Mouse (Mus musculus): Measurements from ENCODE around the gene Sh3gl2. TPM values are rescaled to one million over a fixed set of nuclear protein-coding genes. Genes with fewer than 3 reads are reported as not detected.
A peak's percentile ranks its signal among the peaks of the same experiment; 100 is the strongest.

Sh3gl2 gene
- polyA plus RNA-seq, 1 experiment: 46.7 TPM

DNA sequence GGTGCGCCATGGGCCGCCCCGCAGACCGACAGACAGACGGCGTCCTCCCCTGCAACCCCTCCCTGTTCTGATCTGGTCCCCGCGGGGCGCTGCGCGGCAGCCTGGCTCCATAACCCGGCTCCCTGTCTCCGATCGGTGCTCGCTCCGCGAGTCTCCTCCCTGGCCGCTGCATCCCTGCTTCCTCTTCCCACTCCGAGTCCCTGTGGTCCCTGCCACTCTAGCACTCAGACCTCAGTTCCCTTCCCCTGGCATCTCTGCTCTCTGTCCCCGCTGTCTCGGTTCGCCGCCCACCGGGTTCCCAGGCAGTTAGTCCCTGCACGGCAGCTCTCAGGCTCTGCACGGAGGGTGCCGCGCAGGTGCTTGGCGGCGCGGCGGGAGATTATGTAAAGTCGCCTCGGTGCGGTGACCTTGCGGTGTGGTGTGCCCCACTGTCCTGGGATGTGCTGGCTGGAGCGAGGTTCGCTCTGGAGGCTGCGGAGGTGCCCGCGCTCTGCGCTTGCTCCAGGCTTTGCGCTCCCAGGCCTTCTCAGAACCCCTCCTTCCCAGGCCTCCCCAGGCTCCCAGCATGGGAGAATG, 798 bp downstream of the Sh3gl2 start:
- TF ChIP-seq CTCF (IDR thresholded peaks at IDR 0.05; ENCODE audit: borderline replicate concordance, extremely low read depth, insufficient read depth, insufficient read length) (no peak), POLR2A (IDR thresholded peaks at IDR 0.05; ENCODE audit: borderline replicate concordance, extremely low read depth, insufficient read depth, insufficient read length, poor library complexity, severe bottlenecking) (no peak)
- DNase-seq (ENCODE audit: low read depth): peak; percentile 73

DNA sequence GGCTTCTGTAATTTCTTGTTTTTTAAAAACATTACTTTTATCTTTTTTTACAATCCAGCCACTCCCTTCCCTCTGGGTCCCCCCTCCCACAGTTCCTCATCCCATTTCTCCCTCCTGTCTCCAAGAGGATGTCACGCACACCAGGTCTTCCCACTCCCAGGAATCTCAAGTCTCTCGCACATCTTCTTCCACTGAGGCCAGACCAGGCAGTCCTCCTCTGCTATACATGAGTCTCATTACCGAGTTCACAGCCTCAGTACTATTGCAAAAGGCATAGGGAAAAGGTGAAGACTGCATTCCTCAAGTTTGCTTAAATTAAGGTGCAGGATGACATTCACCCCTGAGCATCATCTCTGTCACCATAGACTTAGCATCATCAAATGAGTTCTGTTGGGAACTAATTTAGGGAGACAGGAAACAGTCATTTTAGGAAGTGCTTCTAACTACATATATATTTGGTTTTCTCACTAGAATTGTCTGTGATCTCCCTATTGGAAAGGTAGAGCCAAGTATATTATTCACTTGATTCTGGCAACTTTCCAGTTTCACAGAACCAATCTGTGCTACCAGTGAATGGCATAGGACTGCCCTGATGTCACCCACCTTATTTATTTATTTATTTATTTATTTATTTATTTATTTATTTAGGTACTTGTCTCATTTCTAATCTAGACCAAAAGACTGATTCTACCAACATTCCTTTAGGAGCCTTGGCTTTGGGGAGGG, 1.9 kb downstream of the Sh3gl2 start:
- no peak for DNase-seq (ENCODE audit: low read depth)
- TF ChIP-seq CTCF (IDR thresholded peaks at IDR 0.05; ENCODE audit: borderline replicate concordance, extremely low read depth, insufficient read depth, insufficient read length): no peak
- TF ChIP-seq POLR2A (IDR thresholded peaks at IDR 0.05; ENCODE audit: borderline replicate concordance, extremely low read depth, insufficient read depth, insufficient read length, poor library complexity, severe bottlenecking): no peak

DNA sequence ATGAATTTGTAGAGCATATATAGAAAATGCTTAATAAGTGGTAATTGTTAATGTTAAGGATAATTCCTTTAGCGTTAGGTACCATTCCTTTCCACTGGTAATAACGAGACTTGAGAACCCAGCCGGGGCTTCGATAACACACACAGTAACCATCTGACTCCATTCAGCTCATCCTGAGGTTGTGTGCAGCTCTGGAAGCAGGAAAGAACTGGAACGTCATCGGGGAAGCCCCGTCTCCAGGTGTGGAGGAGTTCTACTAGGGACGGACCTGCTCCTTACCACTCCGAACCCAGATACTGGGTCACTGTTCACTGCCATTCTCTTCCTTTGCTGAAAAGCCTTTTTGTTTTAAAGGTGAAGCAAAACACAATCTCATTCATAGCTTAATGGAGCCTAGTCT, 2.6 kb downstream of the Sh3gl2 start:
- no peak for TF ChIP-seq CTCF (IDR thresholded peaks at IDR 0.05; ENCODE audit: borderline replicate concordance, extremely low read depth, insufficient read depth, insufficient read length)
- TF ChIP-seq POLR2A (IDR thresholded peaks at IDR 0.05; ENCODE audit: borderline replicate concordance, extremely low read depth, insufficient read depth, insufficient read length, poor library complexity, severe bottlenecking): no peak
- DNase-seq (ENCODE audit: low read depth): no peak

DNA sequence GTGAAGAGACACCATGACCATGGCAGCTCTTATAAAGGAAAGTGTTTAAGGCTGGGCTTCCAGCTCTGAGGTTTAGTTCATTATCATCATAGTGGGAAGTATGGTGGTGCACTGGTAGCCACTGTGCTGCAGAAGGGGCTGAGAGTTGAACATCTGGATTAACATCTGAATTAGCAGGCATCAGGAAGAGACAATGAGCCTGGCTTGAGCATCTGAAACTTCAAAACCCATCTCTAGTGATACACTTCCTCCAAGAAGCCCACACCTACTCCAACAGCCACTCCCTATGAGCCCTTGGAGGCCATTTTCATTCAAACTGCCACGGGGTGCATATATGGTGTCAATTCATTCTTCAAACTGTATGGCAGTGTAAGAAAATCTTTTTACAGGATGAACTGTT, 3.6 kb downstream of the Sh3gl2 start:
- DNase-seq (ENCODE audit: low read depth): no peak
- no peak for TF ChIP-seq POLR2A (IDR thresholded peaks at IDR 0.05; ENCODE audit: borderline replicate concordance, extremely low read depth, insufficient read depth, insufficient read length, poor library complexity, severe bottlenecking)
- no peak for TF ChIP-seq CTCF (IDR thresholded peaks at IDR 0.05; ENCODE audit: borderline replicate concordance, extremely low read depth, insufficient read depth, insufficient read length)

DNA sequence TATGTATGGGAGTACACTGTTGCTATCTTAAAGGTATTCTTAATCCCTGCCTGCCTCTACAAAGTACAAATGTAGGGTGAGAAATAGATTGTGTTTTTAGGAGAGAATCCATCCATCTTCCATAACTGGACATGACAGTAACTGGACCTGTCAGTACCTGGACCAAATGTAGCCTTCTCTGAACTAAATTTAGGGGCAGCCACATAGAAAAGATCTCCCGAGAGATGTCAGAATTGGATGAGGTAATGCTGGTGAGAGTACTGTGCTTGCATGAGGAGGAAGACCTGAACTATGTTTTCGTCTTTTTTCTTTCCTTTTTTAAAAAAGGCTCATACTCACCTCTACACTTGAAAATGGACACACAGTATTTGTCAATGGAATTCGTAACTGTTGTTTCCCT, 6.0 kb downstream of the Sh3gl2 start:
- no peak for DNase-seq (ENCODE audit: low read depth)
- TF ChIP-seq CTCF (IDR thresholded peaks at IDR 0.05; ENCODE audit: borderline replicate concordance, extremely low read depth, insufficient read depth, insufficient read length) (no peak), POLR2A (IDR thresholded peaks at IDR 0.05; ENCODE audit: borderline replicate concordance, extremely low read depth, insufficient read depth, insufficient read length, poor library complexity, severe bottlenecking) (no peak)

DNA sequence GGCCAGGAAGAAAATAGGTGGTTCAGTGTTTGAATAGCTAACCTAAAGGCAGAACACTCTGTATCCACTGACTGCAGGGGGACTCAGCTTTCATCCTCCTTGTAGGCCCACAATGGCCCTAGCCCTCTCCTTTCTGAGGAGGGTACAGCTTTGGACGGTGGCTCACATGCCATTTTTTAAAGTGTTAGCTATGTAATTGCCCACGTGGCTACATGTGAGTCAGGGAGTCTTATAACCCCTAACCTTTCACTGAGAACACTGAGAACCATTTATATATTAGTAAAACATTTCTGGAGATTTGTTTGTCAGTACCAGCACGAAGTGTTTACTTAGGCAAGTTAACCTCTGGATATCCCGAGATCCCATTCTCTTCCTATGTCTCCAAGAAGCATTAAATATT, 12.1 kb downstream of the Sh3gl2 start:
- no peak for DNase-seq (ENCODE audit: low read depth)
- TF ChIP-seq POLR2A (IDR thresholded peaks at IDR 0.05; ENCODE audit: borderline replicate concordance, extremely low read depth, insufficient read depth, insufficient read length, poor library complexity, severe bottlenecking) (no peak), CTCF (IDR thresholded peaks at IDR 0.05; ENCODE audit: borderline replicate concordance, extremely low read depth, insufficient read depth, insufficient read length) (no peak)

DNA sequence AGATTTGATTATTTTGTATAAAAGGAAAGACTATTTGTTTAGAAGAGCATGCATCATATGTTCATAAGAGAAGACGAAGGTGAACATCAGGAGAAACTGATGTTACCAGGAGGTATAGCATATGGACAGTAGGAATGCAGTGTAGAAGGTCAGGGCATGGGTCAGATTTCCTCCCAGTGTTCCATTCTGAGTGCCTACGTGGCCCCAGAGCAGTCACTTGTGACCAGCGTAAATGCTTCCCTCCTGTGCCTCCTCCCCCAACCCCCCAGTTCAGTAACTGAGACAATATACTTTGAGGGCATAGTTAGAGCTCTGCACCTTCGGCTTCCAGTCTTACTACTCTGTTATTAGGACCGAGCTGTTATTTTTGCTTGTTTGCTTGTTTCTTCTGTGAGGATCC, 17.8 kb downstream of the Sh3gl2 start:
- no peak for DNase-seq (ENCODE audit: low read depth)
- TF ChIP-seq POLR2A (IDR thresholded peaks at IDR 0.05; ENCODE audit: borderline replicate concordance, extremely low read depth, insufficient read depth, insufficient read length, poor library complexity, severe bottlenecking) (no peak), CTCF (IDR thresholded peaks at IDR 0.05; ENCODE audit: borderline replicate concordance, extremely low read depth, insufficient read depth, insufficient read length) (no peak)

DNA sequence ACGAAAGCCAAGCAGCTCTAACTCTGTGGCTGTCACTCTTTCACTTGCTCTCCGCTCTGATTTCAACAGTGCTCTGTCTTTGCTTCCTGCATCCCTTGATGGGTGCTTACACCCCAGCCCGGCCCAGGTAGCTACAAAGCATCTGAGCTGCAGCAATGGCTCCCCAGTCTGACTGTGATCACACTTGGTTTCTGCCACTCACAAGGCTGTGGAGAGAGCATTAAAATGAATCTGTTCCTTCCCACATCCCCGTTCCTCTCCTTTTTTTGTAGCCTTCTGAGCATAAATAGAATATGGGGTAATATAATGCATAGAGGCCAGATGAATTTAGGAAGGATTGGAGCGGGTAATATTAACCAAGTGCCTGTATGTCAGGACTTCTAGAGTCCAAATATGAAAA, 21.8 kb downstream of the Sh3gl2 start:
- TF ChIP-seq POLR2A (IDR thresholded peaks at IDR 0.05; ENCODE audit: borderline replicate concordance, extremely low read depth, insufficient read depth, insufficient read length, poor library complexity, severe bottlenecking): no peak
- TF ChIP-seq CTCF (IDR thresholded peaks at IDR 0.05; ENCODE audit: borderline replicate concordance, extremely low read depth, insufficient read depth, insufficient read length): no peak
- DNase-seq (ENCODE audit: low read depth): no peak

DNA sequence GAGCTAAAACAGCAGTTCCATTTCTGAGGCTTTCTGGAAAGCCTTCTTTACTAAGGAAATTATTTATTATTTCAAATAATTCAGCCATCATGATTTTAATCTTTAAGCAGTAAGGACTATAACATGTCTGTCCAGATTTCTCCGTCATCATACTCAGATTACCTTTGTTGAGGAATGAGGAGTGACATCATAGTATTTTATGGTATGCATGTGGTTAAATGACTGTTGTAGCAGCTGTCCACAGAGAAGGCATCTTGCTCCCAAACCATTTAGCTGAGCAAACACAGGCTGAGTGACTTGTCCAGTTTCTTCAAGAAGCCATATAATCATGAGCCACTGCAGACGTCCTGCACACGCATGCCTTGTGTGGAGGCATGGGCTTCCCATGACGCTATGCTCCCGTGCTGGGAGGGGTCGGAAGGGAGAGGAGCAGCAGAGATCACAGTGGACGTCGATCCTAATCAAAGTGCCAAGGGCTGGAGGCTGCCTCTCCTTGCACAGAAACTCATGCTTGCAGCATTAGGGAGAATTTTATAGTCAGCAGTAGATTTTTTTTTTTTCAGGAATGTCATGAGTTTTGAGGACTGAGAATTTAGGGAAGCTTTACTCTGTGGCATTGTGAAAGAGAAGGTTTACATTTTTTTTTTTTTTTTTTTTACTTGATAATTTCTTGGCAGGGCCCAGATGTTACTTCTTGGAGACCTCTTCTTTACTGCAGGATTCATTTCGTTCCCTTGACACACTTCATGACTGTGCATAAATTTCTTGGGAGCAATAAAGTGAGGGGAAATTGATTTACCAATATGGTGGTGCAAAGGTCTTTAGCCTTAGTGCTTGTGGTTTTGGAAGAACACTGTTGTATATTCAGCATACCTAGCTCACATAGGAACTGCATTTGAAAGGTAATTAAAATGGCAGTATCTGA, 23.0 kb downstream of the Sh3gl2 start:
- no peak for DNase-seq (ENCODE audit: low read depth)
- TF ChIP-seq POLR2A (IDR thresholded peaks at IDR 0.05; ENCODE audit: borderline replicate concordance, extremely low read depth, insufficient read depth, insufficient read length, poor library complexity, severe bottlenecking): no peak
- TF ChIP-seq CTCF (IDR thresholded peaks at IDR 0.05; ENCODE audit: borderline replicate concordance, extremely low read depth, insufficient read depth, insufficient read length): no peak

DNA sequence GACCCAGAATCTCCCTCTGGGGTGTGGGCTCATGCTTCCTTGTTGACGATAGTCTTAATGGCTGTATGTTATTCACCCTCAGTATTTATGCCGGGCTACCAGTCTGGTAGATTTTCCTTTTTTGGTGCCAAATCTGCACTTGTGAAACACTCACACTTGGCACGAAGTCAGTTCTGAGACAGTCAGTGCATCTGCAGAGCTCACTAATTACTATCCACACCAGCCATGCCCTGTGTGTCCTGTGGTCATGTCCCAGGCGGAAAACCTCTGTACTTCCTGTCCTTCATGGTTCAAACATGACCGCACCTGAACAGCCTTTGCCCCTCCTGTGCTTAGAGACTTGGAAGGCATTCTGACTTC, 23.6 kb downstream of the Sh3gl2 start:
- peak; percentile 46 for DNase-seq (ENCODE audit: low read depth)
- TF ChIP-seq POLR2A (IDR thresholded peaks at IDR 0.05; ENCODE audit: borderline replicate concordance, extremely low read depth, insufficient read depth, insufficient read length, poor library complexity, severe bottlenecking): no peak
- TF ChIP-seq CTCF (IDR thresholded peaks at IDR 0.05; ENCODE audit: borderline replicate concordance, extremely low read depth, insufficient read depth, insufficient read length): no peak
